Mouse (Mus musculus) B cell, adult 67 days (primary cell): ENCODE data around the gene B630019K06Rik. TPM values are rescaled to one million over a fixed set of nuclear protein-coding genes. Genes with fewer than 3 reads are reported as not detected.

Source experiments
- total RNA-seq, 2 experiments: library from RNA; stranded (reverse); gene quantifications; 4 replicates each; pipeline ENCODE4 v1.2.4; 2023

B630019K06Rik gene
- under 1 TPM; 0.42 to 0.55 TPM for total RNA-seq

DNA sequence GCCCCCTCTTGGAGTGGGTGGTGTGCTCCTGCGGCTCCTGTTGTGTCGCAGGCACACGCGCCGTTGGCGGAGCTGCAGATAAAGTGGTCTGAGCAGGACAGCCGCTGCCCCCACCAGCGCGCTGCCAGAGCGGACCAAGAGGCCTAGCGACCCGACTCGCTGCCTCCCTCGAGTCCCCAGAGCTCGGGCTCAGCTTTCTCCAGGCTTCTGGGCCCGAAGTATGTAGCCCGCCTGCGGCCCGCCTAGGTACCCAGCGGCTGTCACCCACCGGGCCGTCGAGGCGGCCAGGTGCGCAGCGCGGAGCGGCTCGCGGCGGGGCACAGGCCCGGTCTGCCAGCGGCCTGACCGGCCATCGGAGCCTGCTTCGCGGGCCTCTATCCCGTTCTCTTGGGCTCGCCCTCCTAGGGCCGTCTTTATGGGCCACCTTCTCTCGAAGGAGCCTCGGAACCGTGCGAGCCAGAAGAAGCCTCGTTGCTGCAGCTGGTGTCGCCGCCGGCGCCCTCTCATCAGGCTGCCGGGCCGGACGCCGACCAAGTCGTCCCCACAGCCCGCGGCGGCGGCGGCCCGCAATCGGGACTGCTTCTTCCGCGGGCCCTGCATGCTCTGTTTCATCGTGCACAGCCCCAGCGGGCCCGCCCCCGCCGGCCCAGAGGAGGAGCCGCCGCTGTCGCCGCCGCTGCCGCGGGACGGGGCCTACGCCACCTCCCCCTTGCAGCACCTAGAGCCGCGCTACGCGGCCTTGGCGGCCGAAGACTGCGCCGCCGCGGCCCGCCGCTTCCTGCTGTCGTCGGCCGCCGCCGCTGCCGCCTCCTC, at the start of gene B630019K06Rik:
B630019K06Rik (plus strand) TSS at position 40 of the 813 bp plus-strand sequence.

DNA sequence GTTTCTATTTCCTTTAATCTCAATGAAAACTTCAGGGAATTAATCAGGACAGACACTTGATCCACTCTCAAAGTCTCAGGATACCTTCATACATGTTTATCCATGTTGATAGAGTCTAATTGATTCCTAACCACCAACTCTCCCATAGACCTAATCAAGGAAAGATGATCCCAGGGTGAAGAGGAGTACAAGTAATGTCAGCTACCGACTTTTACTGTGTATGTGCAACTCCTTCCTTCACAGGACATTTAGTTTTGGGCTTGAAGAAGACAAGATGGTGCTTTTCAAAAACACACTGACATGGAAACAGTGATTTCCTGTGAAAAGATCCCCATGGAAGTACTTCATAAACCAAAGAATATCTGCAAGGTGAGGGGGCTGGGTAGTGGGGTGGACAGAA, 48.5 kb upstream of the B630019K06Rik start, which contains the start of gene Gm6592:
Gm6592 (plus strand) TSS at position 301 of the 400 bp plus-strand sequence.

DNA sequence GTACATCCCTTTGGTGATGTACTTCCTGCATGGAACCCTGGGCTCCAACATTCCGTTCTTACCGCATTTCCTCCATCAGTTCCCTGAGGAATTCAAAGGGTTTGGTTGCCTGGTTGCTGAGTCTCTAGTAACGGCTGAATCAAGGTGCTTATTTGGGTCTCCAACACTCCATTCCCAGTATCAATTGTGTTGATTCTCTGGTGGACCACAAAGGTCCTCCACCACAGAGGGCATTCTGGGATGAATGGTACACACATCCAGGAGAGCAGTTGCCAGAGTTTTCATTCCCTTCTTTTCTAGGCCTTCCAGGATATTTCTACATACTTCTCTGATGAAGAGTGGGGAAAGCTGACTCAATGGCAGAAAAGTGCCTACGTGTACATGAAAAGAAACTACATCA, 18.2 kb upstream of the B630019K06Rik start, which contains the start of gene Gm5751:
Gm5751 (plus strand) TSS at position 301 of the 400 bp plus-strand sequence.

Other genes starting within 250 kb of the B630019K06Rik start
- gene Ssxb8, start 201.5 kb upstream of the B630019K06Rik start, total RNA-seq, result not detected
- not detected for gene Ssx9, start 143.9 kb upstream of the B630019K06Rik start, total RNA-seq
- not detected for gene Ssxb5, start 88.7 kb upstream of the B630019K06Rik start, total RNA-seq
- not detected for gene Gm6592, start 48.4 kb upstream of the B630019K06Rik start, total RNA-seq
- not detected for gene Gm5751, start 18.1 kb upstream of the B630019K06Rik start, total RNA-seq
- gene Fthl17b, start 70.6 kb downstream of the B630019K06Rik start, total RNA-seq, result not detected
- gene Fthl17c, start 84.2 kb downstream of the B630019K06Rik start, total RNA-seq, result not detected
- not detected for gene Fthl17d, start 94.4 kb downstream of the B630019K06Rik start, total RNA-seq
- gene Fthl17e, start 141.1 kb downstream of the B630019K06Rik start, total RNA-seq, result not detected
- not detected for gene Fthl17f, start 170.6 kb downstream of the B630019K06Rik start, total RNA-seq
- not detected for gene 4930402K13Rik, start 212.2 kb downstream of the B630019K06Rik start, total RNA-seq